Mouse (Mus musculus) stomach, embryonic 14.5 days (tissue): ENCODE results near the gene Mmp24. TPM values are rescaled to one million over a fixed set of nuclear protein-coding genes. Genes with fewer than 3 reads are reported as not detected.
"Not testable (repeated sequence)": the region's sequence is repeated elsewhere in the genome, so short reads cannot be mapped to it uniquely, and the experiment has no call there.

ENCODE experiments used
- ATAC-seq: fragments of 200-750 bp; cut with Nextera tagmentation; 2 replicates; pipeline ENCODE4 v1.8.0; 2017; ENCODE audit warnings: low read depth, moderate TSS enrichment; ENCODE audit not compliant: insufficient number of reproducible peaks, insufficient read depth, low FRiP score
- H3K27ac ChIP-seq: fragments of 300-500 bp; sonication (generic); 2 replicates; pipeline ENCODE4 v1.5.1; 2014; ENCODE audit warnings: mild to moderate bottlenecking, low read length, moderate library complexity, mixed read lengths
- H3K27me3 ChIP-seq: fragments of 300-500 bp; sonication (generic); 2 replicates; pipeline ENCODE4 v1.6.1; 2014; ENCODE audit warnings: low read length, control low read depth, mixed read lengths; ENCODE audit not compliant: control insufficient read depth, insufficient read depth
- H3K36me3 ChIP-seq: fragments of 300-500 bp; sonication (generic); 2 replicates; pipeline ENCODE4 v1.6.1; 2014; ENCODE audit warnings: mild to moderate bottlenecking, control low read depth, low read length, moderate library complexity, mixed read lengths; ENCODE audit not compliant: control insufficient read depth, insufficient read depth
- H3K4me1 ChIP-seq: fragments of 300-500 bp; sonication (generic); 2 replicates; pipeline ENCODE4 v1.6.1; 2014; ENCODE audit warnings: low read length, control low read depth, mixed read lengths; ENCODE audit not compliant: control insufficient read depth, insufficient read depth
- H3K4me2 ChIP-seq: fragments of 300-500 bp; sonication (generic); replicated peaks from 2 replicates; pipeline ENCODE4 v1.6.1; 2014; ENCODE audit warnings: low read depth, low read length, control low read depth
- H3K4me3 ChIP-seq: fragments of 300-500 bp; sonication (generic); 2 replicates; pipeline ENCODE4 v1.5.1; 2014; ENCODE audit warnings: low read depth, low read length, control low read depth
- H3K9ac ChIP-seq: fragments of 300-500 bp; sonication (generic); replicated peaks from 2 replicates; pipeline ENCODE4 v1.6.1; 2014; ENCODE audit warnings: low read depth, mild to moderate bottlenecking, control low read depth, low read length, moderate library complexity, mixed read lengths
- H3K9me3 ChIP-seq: fragments of 300-500 bp; sonication (generic); 2 replicates; pipeline ENCODE4 v1.6.1; 2016; ENCODE audit warnings: low read depth, low read length, control low read depth; ENCODE audit not compliant: control insufficient read depth
- WGBS: fragments of 180-500 bp; shearing (Covaris S2); extraction: QIAGEN DNeasy Blood & Tissue Kit; methylation state at CpG from one replicate; pipeline ENCODE4 v1.1.7; 2014; 5-methylcytosine and 5-hydroxymethylcytosine counted together
- polyA plus RNA-seq: library from polyadenylated mRNA; unstranded; fragments of >200 nt; fragmentation: Nextera tagmentation; extraction: Ambion mirVana; gene quantifications from 2 replicates; pipeline ENCODE4 v1.2.1, GENCODE M21; 2014

The Mmp24 gene
- polyA plus RNA-seq: 0.25 and 0.51 TPM in 2 replicates

DNA sequence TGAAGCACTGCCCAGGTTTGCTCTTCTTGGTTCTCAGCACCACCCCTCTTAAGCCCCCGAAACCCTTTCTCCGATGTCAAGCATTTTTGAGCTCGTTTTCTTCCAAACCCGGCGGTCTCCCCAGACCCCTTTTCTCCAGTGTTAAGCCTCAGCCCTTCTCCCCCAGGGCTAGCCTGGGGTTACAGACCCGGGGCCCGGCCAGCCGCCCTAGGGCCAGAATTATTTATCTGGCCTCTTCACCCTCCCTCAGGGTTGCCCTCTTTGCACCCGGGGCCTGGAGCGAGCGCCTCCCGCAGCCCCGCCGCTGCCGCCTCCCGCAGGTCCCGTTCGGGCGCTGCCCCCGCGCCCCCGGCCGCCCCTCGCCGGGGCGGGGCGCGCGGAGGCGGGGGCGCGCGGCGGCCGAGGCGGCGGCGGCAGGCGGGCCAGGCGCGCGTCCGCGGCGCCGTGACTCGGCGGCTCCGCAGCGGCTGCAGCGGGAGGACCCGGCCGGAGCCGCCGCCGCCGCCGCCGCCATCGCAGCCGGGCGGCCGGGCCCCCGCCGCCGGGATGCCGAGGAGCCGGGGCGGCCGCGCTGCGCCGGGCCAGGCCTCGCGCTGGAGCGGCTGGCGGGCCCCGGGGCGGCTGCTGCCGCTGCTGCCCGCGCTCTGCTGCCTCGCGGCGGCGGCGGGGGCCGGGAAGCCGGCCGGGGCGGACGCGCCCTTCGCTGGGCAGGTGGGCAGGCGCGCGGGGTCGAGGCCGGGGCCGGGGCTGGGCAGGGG, at the start of gene Mmp24:
Gene Mmp24 (plus strand): TSS at position 416 of the 758 bp plus-strand sequence.
- no peaks in the 10 kb centered on the region for H3K36me3 ChIP-seq
- H3K4me1 ChIP-seq: 0 out of 2 replicates have a peak, but pooled peaks cover 7% of the 10 kb centered on the region
- WGBS: 4% methylated on average over 39 of the region's 100 CpGs
- peaks cover 16% of the 10 kb centered on the region; the same call in 1 of the 2 replicates for H3K27me3 ChIP-seq
- no peak for ATAC-seq
- no peaks in the 10 kb centered on the region for H3K9me3 ChIP-seq
- H3K9ac ChIP-seq: no peak within 1 kb of the TSS; the same call in 1 of the 2 replicates
- peak within 1 kb of the TSS; percentile 95 for H3K4me2 ChIP-seq
- peak within 1 kb of the TSS; percentile 31 for H3K4me3 ChIP-seq
- no peak within 1 kb of the TSS for H3K27ac ChIP-seq

DNA sequence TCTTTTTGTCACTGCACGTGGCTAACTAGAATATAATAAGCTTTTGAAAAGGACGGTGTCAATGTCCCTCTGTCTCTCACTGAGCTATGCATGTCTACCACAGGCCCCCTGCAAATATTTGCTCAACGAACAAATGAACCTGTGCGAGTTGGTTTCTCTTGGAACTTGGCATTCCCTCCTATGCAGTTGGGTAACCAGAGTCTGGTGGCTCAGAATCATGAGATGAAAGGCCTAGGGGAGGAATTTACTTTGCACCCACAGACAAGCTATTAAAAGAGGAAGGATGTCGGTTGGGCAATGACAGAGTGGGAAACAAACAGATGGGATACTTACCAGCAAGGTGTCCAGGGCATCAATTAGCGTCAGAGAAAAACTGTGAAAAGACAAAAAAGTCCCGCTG, 48.8 kb upstream of the Mmp24 start:
- H3K27me3 ChIP-seq: no peaks in the 10 kb centered on the region
- no peaks in the 10 kb centered on the region for H3K36me3 ChIP-seq
- H3K4me1 ChIP-seq: peaks cover 7% of the 10 kb centered on the region; the same call in 1 of the 2 replicates
- ATAC-seq: no peak
- H3K9ac ChIP-seq: no peak overlapping the region
- H3K9me3 ChIP-seq: no peaks in the 10 kb centered on the region
- no peak overlapping the region for H3K27ac ChIP-seq
- no peak overlapping the region for H3K4me3 ChIP-seq
- WGBS: 72% methylated on average over 7 of the region's 7 CpGs
- H3K4me2 ChIP-seq: no peak overlapping the region

DNA sequence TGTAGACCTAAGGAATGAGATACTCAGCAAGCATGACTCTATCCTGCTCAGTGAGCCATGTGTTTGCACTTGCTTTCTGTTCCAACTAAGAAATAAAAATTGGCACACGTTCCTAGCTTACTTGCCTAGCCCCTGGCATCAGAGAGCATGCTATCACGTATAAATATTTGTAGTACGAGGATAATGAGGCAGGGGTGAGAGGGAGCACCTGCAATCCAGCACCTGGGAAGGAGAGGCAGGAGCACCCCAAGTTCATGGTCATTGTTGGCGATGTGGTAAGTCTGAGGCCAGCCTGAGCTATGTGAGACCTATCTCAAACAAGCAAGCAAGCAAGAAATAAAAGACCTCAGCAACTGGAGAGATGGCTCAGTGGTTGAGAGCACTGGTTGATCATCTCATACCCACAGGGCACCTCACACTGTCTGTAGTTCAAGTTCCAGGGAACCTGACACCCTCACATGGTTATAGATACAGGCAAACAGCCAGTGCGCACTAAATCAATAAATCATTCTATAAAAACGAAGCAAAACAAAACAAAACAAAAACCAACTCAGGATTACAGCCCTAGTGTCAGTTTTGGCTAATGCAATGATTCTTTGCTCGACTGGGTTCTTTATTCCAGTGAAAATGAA, 47.3 kb upstream of the Mmp24 start:
- H3K9ac ChIP-seq: no peak overlapping the region
- peaks cover 7% of the 10 kb centered on the region; the same call in 1 of the 2 replicates for H3K4me1 ChIP-seq
- H3K36me3 ChIP-seq: no peaks in the 10 kb centered on the region
- H3K27ac ChIP-seq: no peak overlapping the region
- H3K9me3 ChIP-seq: no peaks in the 10 kb centered on the region
- WGBS: 59% methylated on average over 7 of the region's 7 CpGs
- H3K27me3 ChIP-seq: no peaks in the 10 kb centered on the region
- ATAC-seq: 0 out of 2 replicates have a peak, but pooled peaks have one; percentile 44
- peak overlapping the region; percentile 69; the same call in 1 of the 2 replicates for H3K4me3 ChIP-seq
- no peak overlapping the region for H3K4me2 ChIP-seq

DNA sequence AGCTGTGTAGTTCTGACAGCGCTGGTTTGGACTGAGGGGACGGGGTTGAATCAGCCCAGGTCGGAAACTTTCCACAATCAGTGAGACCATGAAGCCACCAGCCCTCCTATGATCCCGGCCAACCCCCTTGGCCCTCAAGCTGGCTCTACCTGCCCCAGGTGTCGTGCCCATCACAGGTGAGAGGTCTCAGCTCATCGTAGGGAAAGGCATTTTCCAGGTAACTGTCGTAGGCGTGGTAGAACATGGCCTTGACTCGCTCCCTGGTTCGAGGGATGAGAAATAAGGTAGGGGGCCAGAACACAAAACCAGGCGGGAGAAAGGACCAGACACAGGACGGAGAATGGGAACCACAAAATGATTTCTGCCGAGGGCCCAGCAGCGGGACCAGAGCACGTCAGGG, 46.4 kb upstream of the Mmp24 start:
- Histone ChIP-seq H3K36me3 (no peaks in the 10 kb centered on the region), H3K27me3 (no peaks in the 10 kb centered on the region), H3K4me1 (peaks cover 7% of the 10 kb centered on the region; the same call in 1 of the 2 replicates), H3K4me3 (peak overlapping the region; percentile 69), H3K9ac (peak overlapping the region; percentile 57; the same call in 1 of the 2 replicates), H3K9me3 (no peaks in the 10 kb centered on the region), H3K27ac (no peak overlapping the region), H3K4me2 (peak overlapping the region; percentile 67)
- peak; percentile 11; the same call in 1 of the 2 replicates for ATAC-seq
- WGBS: 3% methylated on average over 15 of the region's 15 CpGs

DNA sequence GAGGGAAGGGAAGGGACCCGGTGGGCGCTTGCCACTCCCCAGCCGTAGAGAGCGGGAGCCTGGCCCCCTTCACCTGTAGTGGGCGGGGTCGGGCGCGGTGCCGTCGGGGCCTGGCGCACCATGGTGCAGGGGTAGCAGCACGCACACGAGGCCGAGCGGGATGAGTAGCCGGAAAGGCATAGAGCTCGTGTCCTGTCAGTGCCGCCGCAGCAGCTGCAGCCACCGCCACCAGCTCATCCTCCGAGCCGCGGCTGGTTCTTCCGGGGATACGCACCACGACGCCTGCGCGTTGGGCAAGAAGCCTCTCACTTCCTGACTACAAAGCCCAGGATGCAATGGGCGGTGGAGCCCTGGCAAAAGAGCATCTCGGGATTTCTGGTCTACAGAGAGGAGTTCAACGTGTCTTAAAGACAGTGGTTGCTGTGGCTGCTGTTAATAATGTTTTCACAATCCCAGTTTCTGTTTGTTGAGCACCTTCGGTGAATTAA, 45.9 kb upstream of the Mmp24 start, which contains the start of gene Edem2:
Gene Edem2 (minus strand): TSS at position 318 of the 488 bp plus-strand sequence.
- H3K27ac ChIP-seq: no peak within 1 kb of the TSS
- peak; percentile 87 for ATAC-seq

DNA sequence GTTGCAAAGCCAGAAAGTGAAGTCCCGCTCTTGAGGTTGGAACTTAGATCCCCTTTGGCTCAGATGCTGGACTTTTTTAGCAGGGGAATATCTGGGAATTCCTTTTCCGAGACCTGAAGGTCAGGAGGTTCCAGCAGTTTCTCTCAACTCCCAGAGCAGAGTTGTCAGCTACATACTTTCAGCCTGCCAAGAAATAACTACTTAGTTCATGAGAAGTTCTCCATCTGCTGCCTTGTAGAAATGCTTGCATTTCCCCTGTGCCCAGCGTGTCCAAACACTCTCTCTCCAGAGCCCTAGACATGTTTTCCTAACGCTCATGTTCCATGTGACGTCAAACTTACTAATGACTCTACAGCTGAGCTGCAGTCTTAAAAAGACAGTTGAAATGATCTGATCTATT, 40.1 kb upstream of the Mmp24 start:
- Histone ChIP-seq H3K9ac (no peak overlapping the region), H3K4me3 (no peak overlapping the region), H3K4me1 (no peaks in the 10 kb centered on the region), H3K27me3 (no peaks in the 10 kb centered on the region), H3K4me2 (no peak overlapping the region), H3K36me3 (no peaks in the 10 kb centered on the region), H3K27ac (no peak overlapping the region), H3K9me3 (no peaks in the 10 kb centered on the region)
- 59% methylated on average over 5 of the region's 5 CpGs for WGBS
- no peak for ATAC-seq

More for the DNA sequence above, 45.9 kb upstream of the Mmp24 start, which contains the start of gene Edem2:
- peak within 1 kb of the TSS; percentile 57; the same call in 1 of the 2 replicates for H3K9ac ChIP-seq
- peaks cover 7% of the 10 kb centered on the region; the same call in 1 of the 2 replicates for H3K4me1 ChIP-seq
- no peaks in the 10 kb centered on the region for H3K9me3 ChIP-seq
- no peaks in the 10 kb centered on the region for H3K27me3 ChIP-seq
- H3K4me3 ChIP-seq: peak within 1 kb of the TSS; percentile 69
- H3K4me2 ChIP-seq: peak within 1 kb of the TSS; percentile 67
- no peaks in the 10 kb centered on the region for H3K36me3 ChIP-seq
- under 1% methylated on average over 33 of the region's 33 CpGs for WGBS

DNA sequence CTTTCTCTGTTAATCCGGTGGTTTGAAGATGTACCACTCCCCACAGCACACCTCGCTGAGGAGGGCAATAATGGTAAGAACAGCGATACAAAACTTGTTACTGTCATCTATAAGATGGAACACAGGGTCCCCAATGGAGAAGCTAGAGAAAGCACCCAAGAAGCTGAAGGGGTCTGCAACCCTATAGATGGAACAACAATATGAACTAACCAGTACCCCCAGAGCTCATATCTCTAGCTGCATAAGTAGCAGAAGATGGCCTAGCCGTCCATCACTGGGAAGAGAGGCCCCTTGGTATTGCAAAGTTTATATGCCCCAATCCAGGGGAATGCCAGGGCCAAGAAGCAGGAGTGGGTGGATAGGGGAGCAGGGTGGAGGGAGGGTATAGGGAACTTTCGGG, 39.4 kb upstream of the Mmp24 start, which contains the start of gene Gm17581:
Gene Gm17581 (minus strand): TSS at position 101 of the 400 bp plus-strand sequence.
- H3K36me3 ChIP-seq, ATAC-seq, H3K27ac ChIP-seq, H3K9me3 ChIP-seq, H3K9ac ChIP-seq, H3K4me2 ChIP-seq, H3K4me1 ChIP-seq, H3K27me3 ChIP-seq, H3K4me3 ChIP-seq: not testable (repeated sequence)
- WGBS: 82% methylated on average over 5 of the region's 5 CpGs

DNA sequence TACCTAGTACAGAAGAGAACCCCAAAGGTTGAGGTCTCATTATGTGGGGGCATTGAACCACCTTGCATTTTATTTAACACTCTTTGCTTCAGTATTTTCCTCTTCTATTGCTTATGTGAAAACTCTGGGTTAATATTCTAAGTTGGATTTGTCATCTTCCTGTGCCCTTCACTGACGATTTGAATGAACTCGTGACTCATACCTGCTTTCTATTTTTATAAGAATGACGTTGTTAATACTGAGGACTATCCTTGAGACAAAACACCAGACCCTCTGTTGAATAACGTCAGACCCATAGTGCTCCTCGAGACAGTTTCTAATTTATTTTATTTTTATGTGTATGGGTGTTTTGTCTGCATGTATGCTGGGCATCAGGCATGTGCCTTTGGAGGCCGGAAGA, 38.2 kb upstream of the Mmp24 start:
- Histone ChIP-seq H3K4me2 (no peak overlapping the region), H3K36me3 (no peaks in the 10 kb centered on the region), H3K9me3 (no peaks in the 10 kb centered on the region), H3K4me3 (no peak overlapping the region), H3K27me3 (no peaks in the 10 kb centered on the region), H3K4me1 (no peaks in the 10 kb centered on the region), H3K9ac (no peak overlapping the region), H3K27ac (no peak overlapping the region)
- no peak for ATAC-seq
- WGBS: 71% methylated on average over 6 of the region's 6 CpGs
